11 mouse cellular contexts compared by ENCODE assay signal in genomic region chr8:122656056-122656999, GRCm38 (mm10). TPM values are rescaled to one million over a fixed set of nuclear protein-coding genes. Genes with fewer than 3 reads are reported as not detected.
A peak's percentile ranks its signal among the peaks of the same experiment; 100 is the strongest.
DNase-seq lines count a peak whose midpoint lies in the region; ATAC-seq lines count a peak whose summit lies in the region.
"Had no signal": no experiment of that assay in that cellular context is flagged by ENCODE, and none has a peak within 500 bp of the region (broad histone marks: within the 10 kb centered on the region; RNA-seq: fewer than 3 reads in every experiment).

No protein-coding gene starts in this region.

- H3K27ac ChIP-seq in heart, embryonic 12.5 days (ENCODE audit: poor library complexity, severe bottlenecking), result no peak overlapping the region
- H3K27ac ChIP-seq: hindbrain, postnatal 0 days; liver, embryonic 13.5 days had no signal

- no peaks in the 10 kb centered on the region for H3K9me3 ChIP-seq in heart, embryonic 12.5 days (replicated peaks)
- H3K9me3 ChIP-seq: liver, embryonic 13.5 days had no signal

- no peak overlapping the region for H3K9ac ChIP-seq in heart, embryonic 12.5 days
- H3K9ac ChIP-seq: liver, embryonic 13.5 days had no signal

- H3K36me3 ChIP-seq in heart, embryonic 12.5 days, result no peaks in the 10 kb centered on the region

- 53% methylated on average over 13 of the region's 13 CpGs for WGBS in heart, embryonic 12.5 days

- DNase-seq in urinary bladder, postnatal 14 days (ENCODE audit: low spot score), result peak; percentile 39
- no peak for DNase-seq in urinary bladder, postnatal 10 days (ENCODE audit: low spot score)
- DNase-seq in lung, adult 18-20 months, result peak; percentile 89 to 93
- DNase-seq in right cerebral cortex, postnatal 36 days (ENCODE audit: low spot score in 2 of 2), result no peak
- DNase-seq in frontal cortex, postnatal 25 days (ENCODE audit: low spot score in 2 of 2), result no peak
- no peak for DNase-seq in left cerebral cortex, postnatal 25 days (ENCODE audit: low spot score in 2 of 2)
- no peak for DNase-seq in frontal cortex, postnatal 36 days (ENCODE audit: low spot score in 2 of 2)
- DNase-seq: liver, embryonic 13.5 days had no signal

- ATAC-seq in heart, embryonic 12.5 days (ENCODE audit: insufficient number of reproducible peaks, low FRiP score), result peak; percentile 69
- ATAC-seq: hindbrain, postnatal 0 days had no signal

- intact Hi-C loops in left cerebral cortex, postnatal 25 days (cut with DNase I), result no loop called here

- no peak overlapping the region for H3K4me3 ChIP-seq in heart, embryonic 12.5 days
- H3K4me3 ChIP-seq: liver, embryonic 13.5 days had no signal

- H3K4me1 ChIP-seq in heart, embryonic 12.5 days (replicated peaks), result peaks cover 80% of the 10 kb centered on the region

- no peak overlapping the region for H3K4me2 ChIP-seq in heart, embryonic 12.5 days
- H3K4me2 ChIP-seq: liver, embryonic 13.5 days had no signal

- peaks cover 6% of the 10 kb centered on the region; the same call in 1 of the 2 replicates for H3K27me3 ChIP-seq in heart, embryonic 12.5 days (replicated peaks)
- H3K27me3 ChIP-seq: liver, embryonic 13.5 days had no signal

RNA-seq across cellular contexts. Expression of gene Pabpn1l, which starts 33.8 kb away (rescaled TPM):
- polyA plus RNA-seq in heart, embryonic 12.5 days (2016; fragmentation: Nextera tagmentation; extraction: Ambion mirVana), result not detected in 2 replicates
- total RNA-seq in left cerebral cortex, postnatal 25 days (2021), result not detected
- total RNA-seq: hindbrain, postnatal 0 days; neutrophil, adult 5-6 weeks had no signal
- polyA plus RNA-seq: hindbrain, postnatal 0 days; liver, embryonic 13.5 days had no signal

RNA-seq across cellular contexts. Expression of gene Cbfa2t3, which starts 42.6 kb away (rescaled TPM):
- polyA plus RNA-seq in heart, embryonic 12.5 days (2016; fragmentation: Nextera tagmentation; extraction: Ambion mirVana), result 6.2 TPM in 2 replicates
- total RNA-seq in left cerebral cortex, postnatal 25 days (2021), result 10 to 100 TPM; 31.7 to 41.5 TPM

RNA-seq across cellular contexts. Expression of gene Trappc2l, which starts 44.9 kb away (rescaled TPM):
- polyA plus RNA-seq in heart, embryonic 12.5 days (2016; fragmentation: Nextera tagmentation; extraction: Ambion mirVana), result 45.1 and 45.8 TPM in 2 replicates
- total RNA-seq in left cerebral cortex, postnatal 25 days (2021), result 10 to 100 TPM; 81.3 to 87.8 TPM

RNA-seq across cellular contexts. Expression of gene Galns, which starts 45.1 kb away (rescaled TPM):
- polyA plus RNA-seq in heart, embryonic 12.5 days (2016; fragmentation: Nextera tagmentation; extraction: Ambion mirVana), result 12.7 and 13.5 TPM in 2 replicates
- 1 to 10 TPM; 7.4 to 9.1 TPM for total RNA-seq in left cerebral cortex, postnatal 25 days (2021)

Comparison
In these comparisons a context has a peak if more than half of its experiments do, and no peak if none do; other contexts are left out.
1. DNase-seq: peak in urinary bladder, postnatal 14 days (single experiment) and lung, adult 18-20 months (2 of 2); none in urinary bladder, postnatal 10 days (single experiment), right cerebral cortex, postnatal 36 days (0 of 2), frontal cortex, postnatal 25 days (0 of 2), left cerebral cortex, postnatal 25 days (0 of 2) and frontal cortex, postnatal 36 days (0 of 2).